Mouse (Mus musculus): ENCODE measurements around the gene Rin3.

GRCm38 (mm10) chr12:102263249-102263648 is 19.6 kb upstream of the Rin3 start:
- no peak for TF ChIP-seq CTCF (IDR thresholded peaks at IDR 0.05; ENCODE audit: borderline replicate concordance, control insufficient read depth, extremely low read depth, insufficient read depth, low read length, poor library complexity)
- TF ChIP-seq POLR2A (IDR thresholded peaks at IDR 0.05; ENCODE audit: control insufficient read depth, extremely low read depth, insufficient read depth, low read length, poor library complexity): no peak
